Mouse (Mus musculus) T-helper 2 cell (primary cell): ENCODE measurements around the gene Nrsn2.

Experiments used
- in situ Hi-C: fragments of 300-600 bp; cut with MboI, MseI; formaldehyde crosslinking; loops from one replicate; pipeline ENCODE4 v1.15.1; 2025; ENCODE audit warnings: high pct_unique_total_duplicates

Gene Nrsn2

GRCm38 (mm10) chr2:152376345-152376741 lies at the start of gene Nrsn2:
TSS of gene Nrsn2 (minus strand) at chr2:152376638.
- in situ Hi-C loops: no loop called here

- in situ Hi-C loops: no loop called here
These were observed 39.3 kb upstream of the Nrsn2 start for GRCm38 (mm10) chr2:152415786-152416185.

GRCm38 (mm10) chr2:152415287-152415686 lies 38.8 kb upstream of the Nrsn2 start, which contains the start of gene 6820408C15Rik:
TSS of gene 6820408C15Rik (plus strand) at chr2:152415587.
- in situ Hi-C loops: no loop called here

GRCm38 (mm10) chr2:152414591-152415165 lies 38.2 kb upstream of the Nrsn2 start, which contains the start of gene Zcchc3:
TSS of gene Zcchc3 (minus strand) at chr2:152415027.
- in situ Hi-C loops: no loop called here

GRCm38 (mm10) chr2:152413765-152414584 lies 37.5 kb upstream of the Nrsn2 start:
- in situ Hi-C loops: no loop called here

- in situ Hi-C loops: no loop called here
These were observed 36.8 kb upstream of the Nrsn2 start for GRCm38 (mm10) chr2:152413158-152413764.

GRCm38 (mm10) chr2:152412526-152413157 lies 36.2 kb upstream of the Nrsn2 start:
- in situ Hi-C loops: no loop called here

GRCm38 (mm10) chr2:152411471-152411870 lies 35.0 kb upstream of the Nrsn2 start:
- in situ Hi-C loops: no loop called here

- in situ Hi-C loops: no loop called here
These were observed 34.5 kb upstream of the Nrsn2 start for GRCm38 (mm10) chr2:152410971-152411371.

GRCm38 (mm10) chr2:152409781-152410180 lies 33.3 kb upstream of the Nrsn2 start:
- in situ Hi-C loops: no loop called here

GRCm38 (mm10) chr2:152406126-152406525 lies 29.7 kb upstream of the Nrsn2 start:
- in situ Hi-C loops: no loop called here

- in situ Hi-C loops: no loop called here
These were observed 22.7 kb upstream of the Nrsn2 start for GRCm38 (mm10) chr2:152399122-152399542.

- in situ Hi-C loops: no loop called here
These were observed 22.3 kb upstream of the Nrsn2 start for GRCm38 (mm10) chr2:152398691-152399090.

- in situ Hi-C loops: no loop called here
These were observed 21.4 kb upstream of the Nrsn2 start, which contains the start of gene Sox12 for GRCm38 (mm10) chr2:152397680-152398435. TSS of gene Sox12 (minus strand) at chr2:152398063.

GRCm38 (mm10) chr2:152397004-152397589 lies 20.7 kb upstream of the Nrsn2 start:
- in situ Hi-C loops: no loop called here

GRCm38 (mm10) chr2:152396110-152397003 lies 19.9 kb upstream of the Nrsn2 start:
- in situ Hi-C loops: no loop called here

- in situ Hi-C loops: no loop called here
These were observed 19.0 kb upstream of the Nrsn2 start for GRCm38 (mm10) chr2:152395271-152395920.

- in situ Hi-C loops: no loop called here
These were observed 17.0 kb upstream of the Nrsn2 start for GRCm38 (mm10) chr2:152393225-152394017.
